Mouse (Mus musculus) E14TG2a.4 (cell line): Measurements from ENCODE around the gene Atic.

Experiments used
- H3K27me3 ChIP-seq: 2 replicates; pipeline ENCODE4 v1.6.1; 2014; ENCODE audit warnings: low read length, control low read depth; ENCODE audit not compliant: insufficient read depth
- H3K36me3 ChIP-seq: 2 replicates; pipeline ENCODE4 v1.6.1; 2014; ENCODE audit warnings: low read length, control low read depth; ENCODE audit not compliant: insufficient read depth
- H3K4me1 ChIP-seq: replicated peaks from 2 replicates; pipeline ENCODE4 v1.6.1; 2014; ENCODE audit warnings: low read depth, low read length, control low read depth
- H3K4me3 ChIP-seq: replicated peaks from 2 replicates; pipeline ENCODE4 v1.5.1; 2014; ENCODE audit warnings: mild to moderate bottlenecking, low read length
- H3K9me3 ChIP-seq: 2 replicates; pipeline ENCODE4 v1.6.1; 2014; ENCODE audit warnings: low read length, control low read depth
- CTCF ChIP-seq: conservative IDR thresholded peaks from 2 replicates; pipeline ENCODE4 v1.5.1; 2014; ENCODE audit warnings: low read length
- NANOG ChIP-seq: IDR thresholded peaks from 2 replicates; pipeline ENCODE4 v1.6.1; 2014; ENCODE audit warnings: borderline replicate concordance, low read length, mixed read lengths
- POU5F1 ChIP-seq: IDR thresholded peaks from 2 replicates; pipeline ENCODE4 v1.6.1; 2014; ENCODE audit warnings: low read length, borderline replicate concordance

Atic gene

DNA sequence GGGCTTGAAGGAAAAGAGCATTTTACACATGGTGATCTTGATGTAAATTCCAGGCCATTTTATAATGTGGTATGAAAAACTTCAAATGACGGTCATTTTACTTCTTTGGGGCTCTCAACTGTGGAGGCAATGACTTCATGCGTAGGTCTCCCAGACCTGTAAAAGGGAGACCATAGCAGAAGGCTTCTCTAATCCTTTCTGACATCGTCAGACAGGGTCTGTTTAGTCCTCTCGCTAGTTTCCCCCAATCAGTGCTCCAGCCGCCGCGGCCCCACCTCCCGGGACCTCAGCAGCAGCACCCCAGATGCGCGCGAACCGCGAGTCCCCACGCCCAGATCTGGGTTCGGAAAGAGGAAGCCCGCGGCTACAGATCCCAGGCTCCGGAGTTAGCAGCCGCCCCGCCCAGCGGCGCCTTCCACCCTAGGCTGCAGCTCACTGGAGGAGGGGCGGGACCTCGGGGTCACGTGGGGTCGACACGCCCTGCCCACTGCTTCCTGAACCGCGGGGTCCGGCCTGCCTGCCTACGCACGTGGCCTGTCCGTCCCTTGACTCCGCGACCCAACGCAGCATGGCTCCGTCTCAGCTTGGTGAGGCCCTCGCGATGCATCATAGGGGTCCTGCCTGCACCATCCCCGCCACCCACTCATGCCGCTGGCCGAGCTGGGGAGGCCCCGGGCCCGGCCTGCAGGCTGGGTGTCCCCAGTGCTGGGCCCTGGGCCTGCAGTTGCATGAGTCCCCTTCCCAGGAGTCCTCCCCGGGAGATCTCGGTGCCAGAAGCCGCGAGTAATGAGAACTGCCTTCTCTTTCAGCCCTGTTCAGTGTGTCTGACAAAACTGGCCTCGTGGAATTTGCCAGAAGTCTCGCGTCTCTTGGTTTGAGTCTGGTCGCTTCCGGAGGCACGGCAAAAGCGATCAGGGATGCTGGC lies at the start of gene Atic:
Gene Atic (plus strand): TSS at position 463 of the 925 bp plus-strand sequence.
- peaks cover 26% of the 10 kb centered on the region for H3K4me1 ChIP-seq
- no peaks in the 10 kb centered on the region for H3K27me3 ChIP-seq
- no peak for TF ChIP-seq NANOG
- no peak for TF ChIP-seq POU5F1
- no peak for TF ChIP-seq CTCF
- peak within 1 kb of the TSS; percentile 91 for H3K4me3 ChIP-seq
- no peaks in the 10 kb centered on the region for H3K9me3 ChIP-seq
- H3K36me3 ChIP-seq: peaks cover 43% of the 10 kb centered on the region

DNA sequence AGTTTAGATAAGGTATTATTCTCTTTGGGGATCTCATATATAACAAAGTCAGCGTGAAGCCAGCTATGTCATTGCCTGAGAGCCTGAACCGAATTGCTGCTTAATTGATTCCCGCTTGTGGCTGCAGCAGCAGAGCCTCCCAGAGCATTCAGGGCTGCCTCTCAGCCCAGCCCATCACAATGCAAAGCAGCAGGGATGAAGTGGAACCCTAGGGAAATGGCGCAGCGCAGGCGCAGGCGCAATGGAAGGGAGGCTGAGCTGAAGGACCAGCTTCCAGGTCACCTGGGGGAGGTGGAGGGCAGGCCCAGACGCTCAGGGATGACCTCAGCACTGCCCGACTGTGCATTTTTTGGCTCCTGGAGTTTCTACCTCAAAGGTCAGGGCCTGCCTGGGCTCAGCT lies 49.7 kb upstream of the Atic start:
- Histone ChIP-seq H3K27me3 (no peaks in the 10 kb centered on the region), H3K9me3 (no peaks in the 10 kb centered on the region), H3K4me3 (no peak overlapping the region), H3K4me1 (peaks cover 5% of the 10 kb centered on the region; the same call in 1 of the 2 replicates), H3K36me3 (no peaks in the 10 kb centered on the region)
- TF ChIP-seq POU5F1 (no peak), NANOG (no peak)

- TF ChIP-seq POU5F1 (no peak), NANOG (no peak), CTCF (no peak)
- no peak overlapping the region for H3K4me3 ChIP-seq
- peaks cover 8% of the 10 kb centered on the region for H3K9me3 ChIP-seq
- H3K4me1 ChIP-seq: peaks cover 3% of the 10 kb centered on the region; the same call in 1 of the 2 replicates
- H3K36me3 ChIP-seq: no peaks in the 10 kb centered on the region
- H3K27me3 ChIP-seq: 0 out of 2 replicates have a peak, but pooled peaks cover 4% of the 10 kb centered on the region
Observed at GRCm38 (mm10) chr1:71515041-71515440, 41.9 kb upstream of the Atic start.

DNA sequence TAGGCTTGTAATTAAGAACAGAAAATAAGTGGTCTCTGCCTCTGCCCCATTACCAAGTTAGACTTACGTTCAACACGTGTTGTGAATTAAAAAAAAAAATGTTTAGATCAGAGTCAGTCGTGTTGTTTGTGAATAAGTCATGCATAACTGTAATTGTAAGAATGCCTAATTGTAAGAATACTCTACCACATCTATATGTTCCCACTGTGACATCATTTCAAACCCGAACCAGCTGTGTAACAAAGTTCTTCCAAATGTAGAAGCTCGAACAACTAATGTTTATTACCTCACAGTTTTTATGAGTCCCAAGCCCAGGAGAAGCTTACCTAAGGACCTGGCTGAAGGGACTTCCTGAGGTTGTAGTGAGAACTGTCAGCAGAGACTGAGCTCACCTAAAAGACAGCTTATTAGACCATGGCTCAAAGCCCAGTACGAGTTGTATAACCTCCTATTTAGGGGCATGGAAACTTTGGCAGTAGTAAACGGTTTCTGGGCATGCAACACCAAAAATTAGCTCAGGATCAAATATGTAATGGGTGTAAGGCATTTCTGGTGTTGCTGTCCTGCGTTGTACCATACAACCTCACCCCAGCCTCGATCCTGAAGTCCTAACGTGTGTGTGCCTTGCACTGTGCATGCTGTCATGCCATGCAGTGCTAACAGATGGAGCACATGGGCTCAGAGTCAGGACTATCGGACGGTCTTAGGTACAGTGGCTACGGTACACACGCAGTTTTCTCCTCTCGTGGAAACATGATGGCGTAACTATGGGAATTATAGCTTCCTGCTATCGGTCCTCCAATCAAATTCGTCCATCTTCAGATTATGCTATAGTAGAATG lies 27.9 kb upstream of the Atic start:
- Histone ChIP-seq H3K9me3 (no peaks in the 10 kb centered on the region), H3K36me3 (no peaks in the 10 kb centered on the region), H3K4me1 (peaks cover 6% of the 10 kb centered on the region; the same call in 1 of the 2 replicates), H3K4me3 (no peak overlapping the region), H3K27me3 (no peaks in the 10 kb centered on the region)
- TF ChIP-seq POU5F1 (no peak), NANOG (no peak), CTCF (no peak)

DNA sequence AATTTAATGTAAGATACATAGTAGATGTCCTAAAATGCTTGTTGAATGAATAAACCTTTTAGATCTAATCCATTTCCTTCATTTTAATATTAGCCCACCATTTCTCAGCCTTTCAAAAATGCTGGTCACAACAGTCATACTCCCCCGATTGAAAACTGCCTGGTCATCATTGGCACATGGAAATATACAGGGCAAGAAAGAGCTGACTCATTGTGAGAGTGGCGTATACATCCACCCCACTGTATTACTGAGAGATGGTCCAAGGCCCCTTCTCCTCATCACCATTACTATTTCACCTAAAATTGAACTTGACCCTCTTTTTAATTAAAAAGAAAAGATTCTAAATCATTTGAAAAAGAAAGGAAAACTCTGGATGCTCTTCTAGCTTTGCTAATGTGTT lies 26.2 kb upstream of the Atic start:
- Histone ChIP-seq H3K9me3 (no peaks in the 10 kb centered on the region), H3K27me3 (no peaks in the 10 kb centered on the region), H3K4me3 (no peak overlapping the region), H3K36me3 (no peaks in the 10 kb centered on the region), H3K4me1 (peaks cover 6% of the 10 kb centered on the region; the same call in 1 of the 2 replicates)
- TF ChIP-seq CTCF: no peak
- TF ChIP-seq NANOG: no peak
- TF ChIP-seq POU5F1: no peak

DNA sequence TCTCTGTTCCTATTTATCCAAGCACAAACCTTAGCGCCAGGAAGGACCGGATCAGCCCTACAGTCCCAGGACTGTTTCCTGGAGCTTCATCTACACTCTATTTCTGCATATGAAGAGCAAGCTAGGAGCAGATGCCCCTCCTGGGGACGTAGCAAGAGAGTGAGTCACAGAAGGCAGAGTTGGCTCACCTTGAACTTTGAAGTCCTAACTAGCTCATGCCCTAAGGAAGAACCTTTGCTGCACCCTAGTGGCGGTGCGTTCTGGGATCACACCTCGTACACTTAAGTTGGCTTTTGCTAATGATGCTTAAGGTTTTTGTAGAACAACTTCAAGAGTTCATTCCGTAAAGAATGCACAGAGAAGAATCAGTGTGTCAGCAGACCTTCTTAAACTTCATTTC lies 25.3 kb upstream of the Atic start:
- Histone ChIP-seq H3K9me3 (no peaks in the 10 kb centered on the region), H3K27me3 (no peaks in the 10 kb centered on the region), H3K4me1 (peaks cover 6% of the 10 kb centered on the region; the same call in 1 of the 2 replicates), H3K36me3 (no peaks in the 10 kb centered on the region), H3K4me3 (no peak overlapping the region)
- TF ChIP-seq POU5F1 (no peak), NANOG (no peak), CTCF (peak; percentile 55)

- Histone ChIP-seq H3K4me3 (no peak overlapping the region), H3K27me3 (no peaks in the 10 kb centered on the region), H3K9me3 (no peaks in the 10 kb centered on the region), H3K36me3 (no peaks in the 10 kb centered on the region), H3K4me1 (no peaks in the 10 kb centered on the region)
- no peak for TF ChIP-seq POU5F1
- no peak for TF ChIP-seq NANOG
- no peak for TF ChIP-seq CTCF
Observed at GRCm38 (mm10) chr1:71539641-71540040, 17.3 kb upstream of the Atic start.

DNA sequence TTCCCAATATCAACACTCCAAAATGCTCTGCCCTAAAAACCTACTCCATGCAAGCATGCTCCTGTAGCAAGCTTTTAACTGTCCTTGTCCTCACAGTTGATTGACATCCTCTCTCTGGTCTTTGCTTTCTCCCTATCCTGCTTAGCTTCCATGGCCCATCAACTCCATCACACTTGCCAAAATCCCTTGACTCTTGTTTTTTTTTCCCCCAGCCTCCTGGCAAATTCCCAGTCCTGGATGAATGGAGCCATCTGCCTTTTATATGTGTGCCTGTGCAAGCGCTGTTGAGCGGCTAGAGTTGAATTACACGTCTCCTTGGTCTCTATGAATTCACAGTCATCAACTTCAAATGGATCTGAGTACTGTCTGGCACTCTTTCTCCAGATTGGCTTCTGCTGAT lies 16.5 kb upstream of the Atic start:
- Histone ChIP-seq H3K27me3 (no peaks in the 10 kb centered on the region), H3K4me3 (no peak overlapping the region), H3K9me3 (no peaks in the 10 kb centered on the region), H3K36me3 (no peaks in the 10 kb centered on the region), H3K4me1 (no peaks in the 10 kb centered on the region)
- TF ChIP-seq NANOG (no peak), CTCF (no peak), POU5F1 (no peak)
